Mouse (Mus musculus) liver, embryonic 11.5 days (tissue): ENCODE measurements around the gene Phgr1. TPM values are rescaled to one million over a fixed set of nuclear protein-coding genes. Genes with fewer than 3 reads are reported as not detected.

Experiments
- polyA plus RNA-seq: library from polyadenylated mRNA; unstranded; fragments of >200 nt; fragmentation: Nextera tagmentation; extraction: Ambion mirVana; gene quantifications from 2 replicates; pipeline ENCODE4 v1.2.1, GENCODE M21; 2014

The Phgr1 gene
- polyA plus RNA-seq, 1 experiment from 2014 or later: not detected

Other genes starting within 250 kb of the Phgr1 start
- gene Bmf, start 223.1 kb upstream of the Phgr1 start, polyA plus RNA-seq: 1.0 and 1.9 TPM in 2 replicates
- gene Bub1b, start 174.6 kb upstream of the Phgr1 start, polyA plus RNA-seq: 97.7 and 112 TPM in 2 replicates
- gene Pak6, start 109.5 kb upstream of the Phgr1 start, polyA plus RNA-seq: 2.2 and 2.8 TPM in 2 replicates
- 0.16 TPM in 1 of 2 replicates, not detected in the other for gene Ankrd63, start 68.8 kb upstream of the Phgr1 start, polyA plus RNA-seq
- gene Plcb2, start 44.3 kb upstream of the Phgr1 start, polyA plus RNA-seq: 2.9 and 3.5 TPM in 2 replicates
- gene Inafm2, start 27.0 kb upstream of the Phgr1 start, polyA plus RNA-seq: 32.3 and 33.0 TPM in 2 replicates
- 0.14 and 0.19 TPM in 2 replicates for gene Ccdc9b, start 10.1 kb upstream of the Phgr1 start, polyA plus RNA-seq
- 0.32 and 0.60 TPM in 2 replicates for gene Disp2, start 7.0 kb downstream of the Phgr1 start, polyA plus RNA-seq
- 127 TPM in 2 replicates for gene Knstrn, start 41.2 kb downstream of the Phgr1 start, polyA plus RNA-seq
- 41.3 and 48.6 TPM in 2 replicates for gene Ivd, start 89.2 kb downstream of the Phgr1 start, polyA plus RNA-seq
- gene Bahd1, start 127.6 kb downstream of the Phgr1 start, polyA plus RNA-seq: 1.7 and 1.9 TPM in 2 replicates
- 15.4 and 16.4 TPM in 2 replicates for gene Chst14, start 153.7 kb downstream of the Phgr1 start, polyA plus RNA-seq